Mouse (Mus musculus) cortical plate, adult 2 months (tissue): ENCODE results near the gene Yif1b.

Source experiments
- CTCF ChIP-seq: fragments of 200-500 bp; IDR thresholded peaks from 2 replicates; pipeline ENCODE4 v1.5.1; 2011; ENCODE audit warnings: mild to moderate bottlenecking, control low read depth, low read length; ENCODE audit not compliant: insufficient read depth; ENCODE audit errors: extremely low read depth
- POLR2A ChIP-seq: fragments of 200-500 bp; IDR thresholded peaks from 2 replicates; pipeline ENCODE4 v1.6.1; 2011; ENCODE audit warnings: mild to moderate bottlenecking, low read length, control low read depth; ENCODE audit not compliant: insufficient read depth; ENCODE audit errors: extremely low read depth

GRCm38 (mm10) chr7:29270445-29270844 is 32.3 kb downstream of the Yif1b start:
- TF ChIP-seq CTCF = no peak
- no peak for TF ChIP-seq POLR2A
